Mouse (Mus musculus): ENCODE results near the gene Pctp.

The Pctp gene

DNA sequence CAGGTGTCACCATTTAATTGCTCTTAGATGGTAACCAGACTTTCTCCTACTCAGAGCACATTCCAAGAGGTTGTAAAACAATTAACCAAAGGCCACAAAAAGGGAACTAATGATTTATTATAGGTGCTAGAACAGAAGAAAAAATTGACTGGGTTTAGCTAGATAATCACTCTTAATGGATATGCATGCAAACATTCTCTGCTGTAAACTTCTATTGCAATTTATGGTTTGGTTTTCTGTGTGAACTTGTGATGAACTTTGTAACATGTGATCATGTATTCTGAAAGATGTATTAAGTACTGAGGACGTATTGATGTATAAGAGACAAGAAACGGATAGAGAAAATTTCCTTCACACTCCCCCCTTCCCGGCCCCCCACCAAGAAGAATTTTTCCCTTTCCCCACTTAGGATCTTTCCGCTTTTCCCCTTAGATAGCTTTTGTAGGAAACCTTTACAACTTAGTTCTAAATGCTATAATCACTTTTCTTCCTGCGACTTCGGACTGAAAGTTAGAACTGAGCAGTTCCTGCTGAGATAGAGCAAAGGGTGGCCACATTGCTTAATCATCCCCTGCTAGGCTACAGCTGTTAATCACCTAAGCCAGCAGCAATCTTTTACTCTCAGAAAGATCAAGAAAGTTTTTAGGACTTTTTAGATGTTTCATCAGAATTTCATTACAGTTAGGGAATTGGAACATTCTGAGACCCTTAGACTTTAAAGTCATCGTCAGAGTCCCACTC, 5.3 kb upstream of the Pctp start:
- DNase-seq (ENCODE audit: low spot score in 2 of 2) = no peak

DNA sequence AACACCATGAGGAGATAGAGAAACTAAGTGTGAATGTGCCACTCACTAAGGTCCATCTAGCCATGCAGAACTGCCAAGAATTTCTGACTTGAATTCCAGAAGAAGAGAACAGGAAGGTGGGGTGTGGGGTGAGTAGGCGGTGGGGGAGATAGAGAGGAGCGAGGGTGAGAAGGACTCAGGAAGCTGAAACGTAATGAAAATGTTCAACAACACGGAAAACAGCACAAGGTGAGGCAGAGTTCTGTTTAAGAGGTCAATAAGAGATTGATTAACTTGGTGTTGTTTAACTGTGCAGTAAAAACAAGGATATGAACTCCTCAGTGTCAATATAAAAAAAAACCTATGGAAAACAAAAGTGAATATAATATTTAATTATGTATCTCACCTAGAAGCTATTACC, 3.4 kb upstream of the Pctp start:
- DNase-seq (ENCODE audit: low spot score in 2 of 2) = no peak

DNA sequence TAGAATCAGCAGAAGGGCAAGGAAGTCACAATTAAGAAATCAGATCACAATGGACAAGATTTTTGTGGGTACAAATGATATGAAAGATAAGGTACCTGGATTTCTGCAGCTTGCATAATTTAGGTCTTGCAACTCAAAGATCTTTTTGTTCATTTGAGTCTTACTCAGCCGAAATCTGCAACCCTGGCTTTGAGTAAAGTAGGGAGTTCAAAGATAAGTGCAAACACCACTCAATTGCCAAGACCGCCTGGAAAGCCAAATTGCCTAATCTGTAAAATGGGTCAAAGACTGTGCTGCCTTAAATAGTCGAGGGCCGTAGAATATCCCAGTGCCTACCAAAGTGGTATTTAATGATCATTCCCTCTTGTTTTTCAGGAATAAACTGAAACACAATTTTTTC, 692 bp upstream of the Pctp start:
- DNase-seq (ENCODE audit: low spot score in 2 of 2) = no peak

DNA sequence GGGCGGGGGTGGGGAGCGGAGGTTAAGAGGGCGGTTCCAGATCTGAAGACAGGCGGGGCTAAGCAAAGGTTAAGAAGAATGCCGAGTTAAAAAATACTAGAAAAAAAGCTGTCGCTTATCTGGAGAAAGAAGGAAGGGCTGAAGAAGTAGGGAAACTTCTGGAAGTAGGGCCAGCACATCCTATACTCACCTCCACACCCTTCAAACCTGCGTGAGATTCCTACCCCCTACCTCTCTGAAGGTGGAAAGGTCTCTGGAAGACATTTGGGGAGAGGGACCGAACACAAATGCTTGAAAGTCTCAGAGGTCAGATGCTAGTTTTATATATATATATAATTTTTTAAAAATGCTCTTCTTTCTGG, 274 bp upstream of the Pctp start:
- no peak for DNase-seq (ENCODE audit: low spot score in 2 of 2)

DNA sequence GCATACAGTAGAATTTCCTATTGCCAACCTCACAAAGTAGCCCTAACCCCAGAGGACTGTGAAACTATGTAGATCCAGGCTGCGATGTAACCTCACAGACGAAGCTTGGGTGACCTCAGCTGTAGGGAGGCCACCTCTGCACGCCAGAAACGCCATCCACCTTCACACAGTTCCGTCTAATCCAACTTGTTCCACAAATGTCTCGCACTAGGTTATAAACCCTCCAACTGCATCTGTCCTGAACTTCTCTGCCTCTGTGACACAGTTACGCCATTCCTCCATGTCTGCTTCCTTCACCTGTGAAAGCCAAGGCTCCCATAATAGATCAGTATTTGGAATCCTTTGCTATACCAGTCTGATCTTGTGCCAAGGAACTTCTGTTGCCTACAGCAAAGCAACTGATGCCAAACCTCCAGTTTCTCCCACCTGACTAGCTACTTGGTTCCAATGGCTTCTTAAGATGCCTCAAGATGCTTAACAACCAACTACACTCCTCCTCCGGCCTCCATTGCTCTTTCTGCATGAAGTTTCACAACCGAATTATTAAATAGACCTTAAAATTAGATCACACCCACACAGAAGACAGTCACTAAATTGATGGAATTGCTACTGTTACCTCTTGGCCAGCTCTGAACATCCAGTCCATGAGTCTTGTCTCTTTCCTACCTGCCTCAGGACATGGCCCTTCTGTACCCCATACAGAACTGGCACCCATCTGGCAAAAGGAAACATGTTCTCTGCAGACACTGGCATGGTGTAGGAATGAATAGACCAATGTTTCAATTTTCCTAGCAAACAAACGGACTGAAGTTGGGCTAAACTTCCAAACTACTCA, 1.1 kb downstream of the Pctp start:
- DNase-seq (ENCODE audit: low spot score in 2 of 2) = no peak

DNA sequence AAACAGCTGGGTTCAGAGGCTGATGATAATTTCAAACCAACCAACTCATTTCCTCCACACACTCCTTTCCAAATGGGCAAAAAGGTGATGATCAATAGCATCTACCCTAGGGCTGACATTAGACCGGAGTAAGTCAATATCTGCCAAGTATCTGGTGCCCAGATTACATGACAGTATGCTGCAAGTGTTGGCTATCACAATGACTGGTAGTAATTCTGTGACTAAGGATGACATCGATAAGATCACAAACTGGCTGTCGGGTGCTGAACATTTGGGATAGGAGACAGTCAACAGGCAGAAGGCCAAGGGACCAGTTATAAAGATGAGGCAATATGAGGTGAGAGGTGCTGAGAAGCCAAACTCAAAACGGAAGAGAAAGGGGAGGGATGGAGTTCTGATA, 2.0 kb downstream of the Pctp start:
- no peak for DNase-seq (ENCODE audit: low spot score in 2 of 2)

DNA sequence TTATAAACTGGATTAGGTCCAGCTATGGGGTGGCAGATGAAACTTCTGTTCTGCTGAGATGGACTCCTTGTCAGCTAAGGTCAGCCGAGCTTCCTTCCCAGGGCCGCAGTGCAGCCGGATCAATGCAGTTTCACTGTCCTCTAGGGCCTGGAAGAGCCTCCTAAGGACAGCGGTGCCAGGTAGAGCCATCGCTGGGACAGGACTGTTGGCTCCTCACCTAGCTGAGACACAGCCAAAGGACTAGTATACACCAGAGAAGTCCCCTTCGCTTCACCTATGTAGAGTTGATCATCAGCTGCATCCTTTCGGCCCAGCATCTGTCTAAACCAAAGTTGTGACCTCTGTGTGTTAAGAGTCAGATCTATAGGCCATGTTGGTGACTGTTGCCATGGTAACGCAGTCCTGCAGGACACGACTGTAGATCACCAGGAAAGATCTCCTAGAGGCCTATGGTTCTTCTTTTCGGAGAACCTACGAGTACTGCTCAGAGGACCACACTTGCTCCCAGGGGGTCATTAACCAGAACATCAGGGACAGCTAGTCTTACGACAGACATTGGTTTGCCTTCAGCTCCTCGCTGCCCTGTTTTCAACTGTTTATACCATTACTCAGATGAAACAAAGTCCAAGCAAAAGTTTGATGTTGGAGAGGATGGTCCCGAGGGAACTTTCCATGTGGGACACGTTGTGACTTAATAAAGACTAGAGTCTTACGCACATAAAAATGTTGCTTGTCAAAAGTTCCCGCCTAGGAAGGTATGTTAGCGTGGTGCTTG, 3.5 kb downstream of the Pctp start:
- DNase-seq (ENCODE audit: low spot score in 2 of 2) = no peak

DNA sequence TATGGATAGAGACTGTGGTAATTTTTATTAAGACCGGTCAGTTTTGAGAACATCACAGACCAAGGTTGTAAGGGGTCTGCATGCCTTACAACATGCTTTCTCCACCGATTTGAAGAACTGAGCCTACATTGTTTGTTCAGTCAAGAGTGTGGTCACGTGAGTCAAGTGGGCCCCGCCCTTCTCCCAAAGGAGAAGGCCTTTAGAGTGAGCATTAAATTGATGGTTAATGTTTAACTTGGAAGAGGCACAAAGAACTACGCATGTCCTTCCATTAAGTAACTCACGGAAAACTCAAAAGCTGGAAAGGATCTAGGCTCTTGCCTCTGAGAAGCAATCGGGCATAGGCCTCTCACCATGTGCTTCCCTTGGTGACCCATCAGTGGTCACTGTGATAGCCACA, 5.8 kb downstream of the Pctp start:
- DNase-seq (ENCODE audit: low spot score in 2 of 2) = no peak

DNA sequence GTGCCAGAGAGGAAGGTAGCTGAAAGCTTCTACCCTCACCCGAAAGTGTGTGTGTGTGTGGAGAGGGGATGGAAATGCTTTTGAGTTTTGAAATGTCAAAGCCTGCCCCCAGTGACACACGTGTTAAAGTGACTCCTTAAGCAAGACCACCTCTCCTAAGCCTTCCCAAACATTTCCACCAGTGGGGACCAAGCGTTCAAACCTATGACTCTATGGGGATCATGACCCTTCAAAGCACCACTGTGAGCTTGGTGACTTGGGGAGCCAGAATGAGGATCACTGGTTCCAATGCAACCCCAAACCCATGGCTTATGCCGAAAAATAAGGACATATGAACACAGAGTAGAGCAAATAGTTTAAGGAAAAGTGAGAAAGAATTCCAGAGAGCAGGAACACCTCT, 6.3 kb downstream of the Pctp start:
- DNase-seq (ENCODE audit: low spot score in 2 of 2) = no peak

DNA sequence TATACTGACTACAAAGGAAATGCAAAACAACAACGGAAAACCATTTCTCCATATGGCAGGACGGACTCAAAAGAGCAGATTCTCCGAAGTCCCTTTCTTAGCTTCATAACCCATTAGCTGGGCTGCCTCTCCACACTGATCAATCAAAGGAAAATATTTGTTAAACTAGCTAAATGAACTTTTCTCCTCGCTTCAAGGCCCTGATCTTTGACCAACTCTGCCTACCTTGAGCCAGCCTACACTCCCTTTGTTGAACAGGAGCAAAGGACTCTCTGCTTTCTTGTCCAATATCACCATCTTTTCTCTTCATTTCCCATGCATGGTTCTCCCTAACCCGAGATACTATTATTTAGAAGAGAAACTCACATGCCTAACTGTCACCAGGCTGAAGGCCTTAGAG, 7.1 kb downstream of the Pctp start:
- no peak for DNase-seq (ENCODE audit: low spot score in 2 of 2)

DNA sequence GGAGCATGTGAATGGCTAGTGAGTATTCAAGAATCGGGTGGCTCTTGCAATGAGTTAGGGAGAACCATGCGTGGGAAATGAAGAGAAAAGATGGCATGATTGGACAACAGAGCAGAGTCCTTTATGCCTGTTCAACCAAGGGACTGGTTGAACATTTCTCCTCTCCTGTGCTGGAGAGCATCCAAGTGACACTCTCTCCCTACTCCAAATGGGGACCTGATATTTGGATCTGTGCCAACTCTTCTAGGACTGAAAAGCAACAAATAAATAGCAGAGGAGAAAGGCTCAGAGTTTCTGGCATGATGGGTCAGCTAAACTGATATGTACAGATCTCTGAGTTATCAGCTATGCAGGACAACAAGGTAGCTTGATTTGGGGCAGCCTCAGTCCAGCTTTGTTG, 8.0 kb downstream of the Pctp start:
- no peak for DNase-seq (ENCODE audit: low spot score in 2 of 2)

DNA sequence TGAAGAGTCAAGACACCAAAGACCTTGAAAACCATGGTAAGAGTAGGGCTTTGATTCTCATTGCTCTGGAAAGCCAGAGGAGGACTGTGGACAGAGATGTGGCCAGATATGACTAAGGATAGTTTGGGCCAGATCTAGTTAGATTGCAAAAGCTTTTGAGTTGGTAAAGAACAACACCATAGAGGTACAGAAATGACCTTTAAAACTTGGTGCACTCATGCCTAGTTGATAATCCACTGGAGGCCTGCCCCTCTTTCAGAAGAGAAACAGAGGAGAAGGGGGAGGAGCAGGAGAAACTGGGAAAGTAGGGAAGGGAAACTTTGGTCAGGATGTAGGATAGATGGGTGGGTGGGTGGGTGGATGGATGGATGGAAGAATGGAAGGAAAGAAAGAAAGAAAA, 11.0 kb downstream of the Pctp start:
- no peak for DNase-seq (ENCODE audit: low spot score in 2 of 2)

DNA sequence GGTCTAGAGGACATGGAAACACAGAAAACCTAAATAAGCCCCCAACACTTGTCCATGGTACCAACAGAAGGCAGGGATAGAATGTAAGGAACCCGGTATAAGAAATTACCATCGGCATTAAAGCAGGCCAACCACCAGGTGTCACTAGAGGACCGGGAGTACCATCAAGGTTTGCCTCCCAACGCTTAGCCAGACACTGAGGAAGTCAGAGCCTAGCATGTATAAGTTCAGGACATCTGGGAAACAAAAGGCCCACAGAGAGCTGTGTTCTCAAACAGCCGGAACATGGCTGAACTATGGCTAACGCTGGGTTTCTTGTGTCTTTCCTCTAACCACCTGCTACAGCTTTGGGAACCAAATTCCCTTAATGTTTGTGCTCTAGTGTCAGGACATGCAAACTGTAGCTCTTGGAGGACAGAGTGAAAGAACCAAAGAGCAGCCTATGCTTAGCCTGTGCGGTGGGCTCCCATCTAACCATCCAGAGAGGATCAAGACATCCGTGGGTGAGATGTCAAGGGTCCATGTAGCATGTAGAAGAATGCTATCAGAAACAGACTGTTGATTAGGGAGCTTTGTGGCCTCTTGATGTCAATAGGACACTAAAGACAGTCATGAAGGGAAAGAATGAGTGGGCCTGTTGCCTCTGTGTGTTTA, 13.6 kb downstream of the Pctp start:
- peak; percentile 28 to 30 for DNase-seq (ENCODE audit: low spot score in 2 of 2)

DNA sequence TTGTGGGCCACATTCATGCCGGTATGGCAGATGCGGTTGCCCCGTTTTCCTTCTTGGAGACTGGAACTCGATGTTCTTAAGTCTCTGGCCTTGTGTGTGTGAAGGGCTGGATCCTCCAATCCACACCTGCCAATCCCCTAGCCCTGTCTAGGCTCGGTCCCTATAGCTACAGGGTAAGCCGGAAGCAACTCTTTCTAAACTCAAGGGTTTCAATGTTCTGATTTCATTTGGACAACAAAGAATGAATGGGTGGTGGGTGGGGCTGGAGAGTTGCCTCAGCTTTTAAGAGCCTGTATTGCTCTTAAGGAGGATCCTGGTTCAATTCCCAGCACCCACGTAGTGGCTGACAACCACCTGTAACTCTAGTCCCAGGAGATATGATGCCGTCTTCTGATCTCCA, 16.2 kb downstream of the Pctp start:
- no peak for DNase-seq (ENCODE audit: low spot score in 2 of 2)

DNA sequence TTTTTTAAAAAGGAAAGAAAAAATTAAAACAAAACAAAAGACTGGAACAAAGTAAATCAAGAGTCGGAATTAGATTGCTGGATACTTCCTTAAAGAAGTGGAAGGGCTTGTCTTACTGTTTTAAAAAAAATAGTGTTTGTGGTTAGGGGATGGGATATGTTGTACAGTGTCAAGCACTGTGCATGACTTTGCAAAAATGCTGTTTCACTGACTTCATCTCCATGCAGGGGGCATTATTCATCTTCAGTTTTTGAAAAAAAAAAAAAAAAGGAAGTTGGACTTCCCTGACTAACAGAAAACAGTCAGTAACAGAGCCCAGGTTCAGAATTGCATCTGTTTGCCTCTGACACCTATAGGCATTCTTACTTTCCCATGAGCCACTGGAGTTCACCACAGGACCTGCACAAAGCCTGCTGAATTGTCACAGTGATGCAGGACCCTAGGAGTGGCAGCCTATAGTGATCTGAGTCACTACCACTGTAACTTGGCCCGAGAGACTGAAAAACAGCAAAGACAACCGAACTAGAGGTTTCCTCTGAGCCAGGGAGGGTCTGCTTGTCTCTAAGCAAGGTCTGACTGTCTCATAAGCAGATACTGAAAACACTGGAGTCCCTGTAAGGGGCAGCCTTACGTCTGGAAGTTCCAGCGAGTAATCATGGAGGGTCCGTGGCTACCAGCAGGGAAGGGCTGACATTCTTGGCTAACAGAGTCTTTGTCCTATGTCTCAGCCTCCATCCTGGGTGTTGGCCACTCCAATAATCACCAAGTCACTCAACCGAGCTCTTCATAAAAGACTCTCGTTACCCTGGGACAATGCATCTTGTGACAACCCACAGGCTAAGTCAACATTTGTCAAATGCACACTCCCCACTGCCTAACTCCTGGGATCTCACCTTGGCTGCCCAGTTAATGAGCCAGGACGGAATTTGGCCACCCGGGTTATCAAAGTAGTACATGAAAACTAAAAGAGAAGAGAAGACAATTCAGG, 17.2 kb downstream of the Pctp start:
- DNase-seq (ENCODE audit: low spot score in 2 of 2) = no peak

DNA sequence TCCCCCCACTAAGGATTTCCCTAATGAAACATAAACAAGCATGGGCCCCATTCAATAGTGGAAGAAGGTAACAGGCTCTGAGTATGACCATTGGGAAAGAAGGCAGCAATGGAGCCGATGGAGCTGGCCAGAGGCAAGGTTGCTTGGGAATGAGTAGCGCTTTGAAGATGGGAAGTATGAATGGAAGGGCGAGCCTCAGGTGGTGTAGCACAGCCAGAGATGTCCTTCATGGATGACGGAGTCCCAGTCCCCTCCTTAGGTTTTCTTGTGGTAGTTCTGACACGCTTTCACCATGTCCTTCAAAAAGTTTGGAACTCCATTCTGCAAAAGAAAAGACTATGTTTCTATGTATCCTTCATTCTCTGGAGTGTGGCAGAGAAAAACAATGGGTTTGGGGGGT, 18.3 kb downstream of the Pctp start:
- DNase-seq (ENCODE audit: low spot score in 2 of 2) = no peak

DNA sequence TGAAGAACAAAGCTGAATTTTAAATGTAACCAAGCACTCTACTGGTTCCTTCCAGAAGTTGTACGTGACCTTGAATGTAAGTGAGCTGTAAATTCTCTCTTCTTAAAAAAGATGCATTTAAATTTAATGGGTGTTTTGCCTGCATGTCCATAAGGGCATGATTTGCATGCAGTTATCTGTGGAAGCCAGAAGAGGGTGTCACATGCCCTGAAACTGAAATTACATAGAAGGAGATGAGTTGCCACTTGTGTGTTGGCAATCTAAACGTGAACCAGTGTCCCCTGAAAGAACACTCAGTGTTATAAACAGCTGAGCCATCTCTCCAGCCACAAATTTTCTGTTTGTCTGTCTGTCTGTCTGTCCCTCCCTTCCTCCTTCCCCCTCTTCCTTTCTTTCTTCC, 19.8 kb downstream of the Pctp start:
- DNase-seq (ENCODE audit: low spot score in 2 of 2) = no peak

DNA sequence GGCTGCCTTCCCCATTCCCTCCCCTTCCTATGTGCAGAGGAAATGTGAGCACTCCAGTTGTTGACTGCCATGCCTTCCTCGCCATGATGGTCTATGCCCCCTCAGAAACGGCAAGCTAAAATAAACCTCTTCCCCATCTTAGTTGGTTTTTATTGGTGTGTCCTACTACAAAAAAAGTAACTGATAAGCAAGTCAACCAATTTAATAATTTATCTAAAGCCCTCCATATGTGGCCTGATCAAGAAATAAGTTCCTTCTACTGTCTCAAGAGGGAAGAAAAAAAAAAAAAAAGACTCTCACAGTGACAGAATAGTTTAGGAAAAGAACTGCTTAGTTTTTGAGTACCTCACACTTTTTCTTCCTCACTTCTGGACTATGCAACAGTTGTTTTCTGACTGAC, 22.6 kb downstream of the Pctp start:
- DNase-seq (ENCODE audit: low spot score in 2 of 2) = no peak

DNA sequence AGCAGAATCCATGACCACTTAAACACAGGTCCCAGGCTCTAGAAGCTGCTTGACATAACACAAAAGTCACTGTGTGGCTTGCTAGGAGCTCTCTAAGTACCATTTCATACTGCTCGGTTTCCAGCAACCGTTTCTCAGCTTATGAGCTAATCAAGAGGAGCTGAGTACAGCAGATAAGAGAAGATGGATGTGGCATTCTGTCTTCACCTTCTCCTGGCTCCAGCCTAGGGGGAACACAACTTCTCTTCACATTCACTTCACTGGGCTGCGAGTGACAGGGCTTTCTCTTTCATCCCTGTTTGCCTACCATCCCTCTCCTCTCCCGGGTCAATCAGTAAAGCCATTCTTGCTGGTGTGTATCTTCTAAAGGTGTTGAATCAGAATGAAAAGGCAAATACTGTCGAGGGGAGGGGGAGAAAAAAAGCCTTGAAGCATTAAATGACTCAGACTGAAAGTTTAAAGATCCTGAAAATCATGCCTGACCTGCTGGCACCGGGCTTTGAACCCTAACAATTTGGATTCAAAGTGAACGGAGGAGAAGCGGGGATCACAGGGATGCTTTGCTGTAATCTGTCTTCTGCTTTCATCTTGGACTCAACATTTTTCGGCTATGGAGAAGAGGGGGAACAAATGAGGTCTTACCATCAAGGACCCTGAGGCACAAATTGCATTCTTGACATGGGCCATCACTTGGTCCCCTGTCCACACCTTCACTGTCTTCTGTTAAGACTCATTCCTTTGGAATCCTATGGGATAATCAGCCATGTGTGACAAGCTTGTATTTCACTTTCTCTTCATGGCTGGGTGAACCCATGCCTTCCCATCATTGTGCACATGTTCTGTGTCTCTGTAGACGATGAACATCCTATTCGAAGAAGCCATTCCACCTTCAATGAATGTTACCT, 23.5 kb downstream of the Pctp start:
- no peak for DNase-seq (ENCODE audit: low spot score in 2 of 2)

DNA sequence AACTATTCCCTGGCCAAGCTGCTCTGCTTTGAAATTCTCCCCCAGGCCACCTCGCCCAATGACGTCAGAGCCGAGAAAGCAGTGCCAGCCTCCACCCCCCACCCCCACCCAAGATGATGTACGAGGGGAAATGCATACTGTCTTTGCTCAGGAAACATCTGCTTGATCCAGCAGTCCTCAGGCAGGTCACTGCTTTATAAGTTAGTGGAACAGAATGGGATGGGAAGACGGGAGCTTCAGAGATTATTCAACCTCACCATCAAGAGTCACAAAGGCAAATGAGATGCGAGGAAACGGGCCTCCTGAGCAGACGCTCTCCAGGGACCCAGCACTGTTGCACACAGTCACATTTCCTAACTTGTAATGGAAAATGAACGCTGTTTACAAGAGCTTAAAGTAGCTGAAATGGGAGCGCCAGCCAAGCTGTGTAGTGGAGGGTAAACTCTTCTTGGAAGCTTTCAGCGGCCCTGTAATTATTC, 24.3 kb downstream of the Pctp start:
- peak in 1 of 2 experiments; percentile 25 for DNase-seq (ENCODE audit: low spot score in 2 of 2)

Data from urinary bladder, adult 18-20 months (tissue).